Mouse (Mus musculus) liver, adult (tissue): ENCODE data around the gene Ptk6.

Experiments used
- GATA4 ChIP-seq: IDR thresholded peaks from 2 replicates; pipeline ENCODE4 v1.6.1; 2014; ENCODE audit warnings: mild to moderate bottlenecking, low read length; ENCODE audit not compliant: insufficient replicate concordance

Gene Ptk6

GRCm38 (mm10) chr2:181191936-181192335, 10.7 kb downstream of the Ptk6 start:
- no peak for TF ChIP-seq GATA4

DNA sequence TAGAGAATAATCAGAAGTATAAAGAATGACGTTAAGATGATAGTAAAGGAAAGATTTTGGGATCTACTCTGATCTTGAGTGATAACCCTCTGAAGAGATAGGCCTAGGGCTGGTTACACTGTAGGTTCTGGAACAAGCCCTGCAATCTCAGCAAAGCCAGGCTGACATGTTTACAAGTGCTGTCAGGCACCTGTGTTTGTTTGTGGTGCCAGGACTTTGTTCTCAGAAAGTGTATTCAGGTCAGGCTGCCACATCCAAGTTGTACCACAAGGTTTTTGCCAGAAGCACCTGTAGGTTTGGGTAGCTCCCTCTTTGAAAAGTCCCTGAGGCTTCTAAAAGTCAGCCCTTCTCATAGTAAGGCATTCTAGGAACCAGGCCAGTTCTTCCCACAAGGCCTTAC, 13.3 kb downstream of the Ptk6 start:
- TF ChIP-seq GATA4 = no peak

GRCm38 (mm10) chr2:181188681-181189080, 13.9 kb downstream of the Ptk6 start:
- TF ChIP-seq GATA4 = no peak

GRCm38 (mm10) chr2:181187121-181188000, 15.2 kb downstream of the Ptk6 start, which contains the start of gene Ppdpf:
TSS of gene Ppdpf (plus strand) at chr2:181187247.
- peak; percentile 21; the same call in 1 of the 2 replicates for TF ChIP-seq GATA4

GRCm38 (mm10) chr2:181186635-181187034, 16.0 kb downstream of the Ptk6 start:
- peak; percentile 74; the same call in 1 of the 2 replicates for TF ChIP-seq GATA4

DNA sequence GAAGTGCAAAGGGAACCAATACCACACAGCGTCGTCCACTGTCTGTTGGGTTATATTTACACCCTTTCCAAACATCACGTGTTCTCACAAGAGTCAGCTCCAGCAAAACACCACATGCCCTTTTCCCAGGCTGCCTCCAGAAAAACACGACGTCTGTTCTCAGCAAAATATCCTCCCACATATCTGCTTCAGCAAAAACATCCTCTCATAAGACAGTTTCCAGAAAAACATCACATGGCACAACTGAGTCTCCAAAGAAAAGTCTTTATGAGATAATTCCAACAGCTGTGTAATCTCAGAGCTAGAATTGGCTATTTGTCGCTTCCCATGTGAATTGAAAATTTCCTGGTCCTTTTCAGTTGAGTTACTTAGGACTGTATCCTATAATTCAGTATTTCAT, 21.7 kb downstream of the Ptk6 start:
- TF ChIP-seq GATA4 = no peak

GRCm38 (mm10) chr2:181178471-181178870, 24.1 kb downstream of the Ptk6 start:
- no peak for TF ChIP-seq GATA4

DNA sequence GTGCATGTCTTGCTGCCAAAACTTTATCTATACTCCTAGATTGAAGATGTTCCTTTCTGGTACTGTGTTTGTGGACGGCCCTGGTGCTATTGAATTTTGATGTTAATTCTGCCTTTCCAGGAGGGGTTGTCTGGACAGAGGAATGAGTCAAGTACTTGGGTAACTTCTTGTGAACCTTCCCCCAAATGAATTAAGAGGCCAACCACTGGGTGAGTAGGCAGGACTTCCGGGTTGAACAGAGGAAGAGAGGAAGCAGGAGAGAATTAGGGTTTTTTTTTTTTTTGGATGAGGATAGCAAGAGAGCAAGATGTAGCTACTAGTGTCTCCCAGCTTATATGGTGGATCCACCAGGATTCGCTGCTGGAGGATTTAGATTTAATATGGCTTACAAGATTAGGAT, 24.6 kb downstream of the Ptk6 start:
- no peak for TF ChIP-seq GATA4

GRCm38 (mm10) chr2:181174646-181175045, 27.9 kb downstream of the Ptk6 start:
- no peak for TF ChIP-seq GATA4

DNA sequence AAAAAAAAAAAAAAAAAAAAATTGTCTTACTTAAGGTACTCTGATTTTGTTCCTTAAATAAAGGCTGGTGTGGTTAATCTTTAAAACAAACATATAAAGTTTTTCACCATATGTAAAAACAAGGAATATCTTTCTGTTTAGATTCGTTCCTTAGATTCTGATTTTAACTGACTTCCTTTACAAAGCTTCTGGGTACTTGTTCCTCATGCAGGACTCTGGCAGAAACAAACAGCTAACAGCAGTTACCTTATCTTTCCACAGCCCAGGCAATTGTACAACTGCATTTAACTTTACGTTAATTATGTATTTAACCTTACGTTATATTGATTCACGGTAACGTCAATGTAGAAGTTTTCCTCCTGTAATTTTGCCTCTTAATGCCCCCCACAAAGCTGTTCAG, 36.1 kb downstream of the Ptk6 start:
- no peak for TF ChIP-seq GATA4

GRCm38 (mm10) chr2:181160821-181161220, 41.8 kb downstream of the Ptk6 start:
- TF ChIP-seq GATA4 = no peak

- TF ChIP-seq GATA4 = no peak
These were observed 42.8 kb downstream of the Ptk6 start for GRCm38 (mm10) chr2:181159771-181160170.

DNA sequence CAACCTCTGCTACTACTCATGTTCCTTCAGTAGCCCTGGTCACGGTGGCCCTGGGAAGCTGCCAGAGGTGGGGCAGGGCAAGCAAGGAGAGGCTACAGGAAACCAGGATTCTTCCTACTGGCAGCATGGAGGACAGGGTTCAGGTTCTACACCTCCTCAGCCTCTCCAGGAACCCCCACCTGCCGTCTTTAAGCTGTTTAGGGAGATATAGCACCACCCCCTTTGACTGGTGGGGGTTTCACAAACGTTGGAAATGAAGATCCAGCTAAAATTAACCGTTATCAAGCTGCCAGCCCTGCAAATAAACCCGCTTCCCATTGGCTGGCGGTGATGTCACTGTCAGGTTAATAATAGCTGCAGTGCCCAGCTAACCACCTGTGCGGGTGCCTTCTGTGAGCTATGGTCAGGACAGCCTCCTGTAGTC, 43.5 kb downstream of the Ptk6 start:
- no peak for TF ChIP-seq GATA4

DNA sequence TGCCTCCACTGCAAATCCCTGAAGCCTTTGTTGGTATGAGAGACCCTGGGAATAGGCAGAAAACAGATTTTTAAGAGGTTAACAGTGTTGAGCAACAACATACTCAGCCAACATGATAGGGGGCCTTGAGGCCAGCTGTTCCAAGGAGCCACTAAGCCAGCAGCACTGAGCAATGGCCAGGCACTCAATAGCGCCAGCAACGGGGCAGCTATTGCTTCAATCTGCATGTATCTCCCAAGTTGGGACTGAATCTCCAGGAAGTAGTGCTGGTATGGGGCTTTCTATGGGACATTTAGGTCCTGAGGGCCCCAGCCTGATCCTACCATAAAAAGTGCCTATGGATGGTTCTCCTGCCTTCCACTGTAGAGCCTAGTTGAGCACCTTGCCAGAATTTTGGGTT, 44.1 kb downstream of the Ptk6 start:
- no peak for TF ChIP-seq GATA4

DNA sequence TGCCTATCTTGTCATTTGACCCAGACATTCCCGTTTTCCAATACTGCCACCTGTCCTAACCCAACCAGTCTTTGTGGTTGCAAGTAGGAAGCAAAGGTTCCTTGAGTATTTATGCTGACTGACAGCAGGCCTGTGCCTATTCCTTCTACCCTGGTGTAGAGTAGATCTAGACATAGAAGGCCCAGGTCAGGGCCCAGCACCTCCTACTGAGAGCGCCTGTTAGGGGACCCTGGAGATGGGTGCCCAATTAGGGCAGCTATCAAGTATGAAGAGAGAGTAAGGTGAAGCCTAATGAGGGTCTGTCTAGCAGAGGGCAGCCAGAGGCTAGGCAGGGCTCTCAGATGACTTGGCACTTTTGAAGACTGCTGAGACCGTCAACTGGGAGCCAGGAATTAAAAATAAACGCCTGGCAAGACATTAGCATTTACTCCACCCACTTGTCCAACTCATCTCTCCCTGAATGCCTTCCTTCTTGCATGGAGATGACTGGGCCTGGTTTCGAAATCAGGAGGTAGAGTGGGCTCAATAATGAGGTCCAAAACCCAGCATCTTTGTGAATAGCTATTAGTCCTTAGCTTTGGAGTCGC, 44.8 kb downstream of the Ptk6 start:
- no peak for TF ChIP-seq GATA4

DNA sequence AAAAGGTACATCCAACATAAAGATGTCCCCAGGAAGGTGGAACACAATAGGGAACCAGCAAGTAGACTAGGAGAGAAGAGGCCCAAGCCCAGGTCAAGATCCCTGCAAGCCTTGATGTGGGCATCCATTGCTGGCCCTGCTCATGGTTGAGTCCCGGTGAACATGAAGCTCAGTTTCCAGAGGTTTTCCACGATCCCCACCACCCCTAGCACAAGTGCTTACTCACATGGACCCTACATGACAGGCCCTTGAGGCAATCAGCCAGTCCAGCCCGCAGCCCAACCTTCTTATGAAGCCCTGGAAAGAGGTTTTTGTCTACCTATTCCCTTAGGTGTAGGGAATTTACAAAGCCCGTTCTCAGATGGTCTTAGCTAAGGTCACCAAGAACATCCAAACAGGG, 45.4 kb downstream of the Ptk6 start:
- TF ChIP-seq GATA4 = no peak
